Mouse (Mus musculus) macrophage (primary cell): ENCODE results near the gene Heca. TPM values are rescaled to one million over a fixed set of nuclear protein-coding genes. Genes with fewer than 3 reads are reported as not detected.
"Not testable (repeated sequence)": the region's sequence is repeated elsewhere in the genome, so short reads cannot be mapped to it uniquely, and the experiment has no call there.

ENCODE experiments used
- H3K27ac ChIP-seq: fragments of 350-480 bp; formaldehyde crosslinking; 2 replicates; pipeline ENCODE4 v1.9.0; 2021
- H3K36me3 ChIP-seq: fragments of 350-480 bp; formaldehyde crosslinking; 2 replicates; pipeline ENCODE4 v1.9.0; 2021; ENCODE audit errors: inconsistent target
- H3K4me3 ChIP-seq: fragments of 350-480 bp; formaldehyde crosslinking; 2 replicates; pipeline ENCODE4 v1.9.0; 2021; ENCODE audit errors: inconsistent target
- H3K79me2 ChIP-seq: fragments of 350-480 bp; formaldehyde crosslinking; 2 replicates; pipeline ENCODE4 v1.9.0; 2021; ENCODE audit errors: inconsistent target
- WGBS: methylation state at CpG from one replicate; pipeline ENCODE4 v1.1.7; 2026; ENCODE audit warnings: inconsistent platforms; ENCODE audit not compliant: missing documents; 5-methylcytosine and 5-hydroxymethylcytosine counted together
- polyA plus RNA-seq: library from polyadenylated mRNA; stranded (reverse); fragments of 250-400 nt; gene quantifications from 3 replicates; pipeline ENCODE4 v1.2.4, GENCODE M21; 2018; ENCODE audit warnings: inconsistent platforms

Gene Heca
- polyA plus RNA-seq, 1 experiment from 2014 or later, result 9.3 TPM

- H3K4me3 ChIP-seq, result no peak overlapping the region
- WGBS, result 92% methylated on average over 3 of the region's 3 CpGs
- H3K79me2 ChIP-seq, result peaks cover 51% of the 10 kb centered on the region; the same call in 1 of the 2 replicates
- H3K27ac ChIP-seq, result no peak overlapping the region
- H3K36me3 ChIP-seq, result no peaks in the 10 kb centered on the region
Measured at GRCm38 (mm10) chr10:17925200-17925599, 22.7 kb downstream of the Heca start.

GRCm38 (mm10) chr10:17924166-17924565, 23.7 kb downstream of the Heca start:
- Histone ChIP-seq H3K4me3 (no peak overlapping the region), H3K79me2 (peaks cover 55% of the 10 kb centered on the region; the same call in 1 of the 2 replicates), H3K27ac (no peak overlapping the region), H3K36me3 (no peaks in the 10 kb centered on the region)
- 48% methylated on average over 3 of the region's 3 CpGs for WGBS

- Histone ChIP-seq H3K27ac (no peak overlapping the region), H3K36me3 (no peaks in the 10 kb centered on the region), H3K4me3 (no peak overlapping the region), H3K79me2 (peaks cover 47% of the 10 kb centered on the region; the same call in 1 of the 2 replicates)
- 92% methylated on average over 4 of the region's 4 CpGs for WGBS
Measured at GRCm38 (mm10) chr10:17921381-17921780, 26.5 kb downstream of the Heca start.

GRCm38 (mm10) chr10:17919971-17920370, 27.9 kb downstream of the Heca start:
- 74% methylated on average over 5 of the region's 5 CpGs for WGBS
- Histone ChIP-seq H3K79me2 (peaks cover 47% of the 10 kb centered on the region; the same call in 1 of the 2 replicates), H3K4me3 (no peak overlapping the region), H3K27ac (no peak overlapping the region), H3K36me3 (peaks cover 9% of the 10 kb centered on the region; the same call in 1 of the 2 replicates)

- no peak overlapping the region for H3K4me3 ChIP-seq
- H3K27ac ChIP-seq, result no peak overlapping the region
- WGBS, result 71% methylated on average over 2 of the region's 2 CpGs
- peaks cover 47% of the 10 kb centered on the region; the same call in 1 of the 2 replicates for H3K79me2 ChIP-seq
- H3K36me3 ChIP-seq, result peaks cover 18% of the 10 kb centered on the region; the same call in 1 of the 2 replicates
Measured at GRCm38 (mm10) chr10:17919032-17919431, 28.8 kb downstream of the Heca start.

GRCm38 (mm10) chr10:17908731-17909130, 39.1 kb downstream of the Heca start:
- 100% methylated on average over 4 of the region's 4 CpGs for WGBS
- Histone ChIP-seq H3K4me3 (no peak overlapping the region), H3K79me2 (no peaks in the 10 kb centered on the region), H3K36me3 (0 out of 2 replicates have a peak, but pooled peaks cover 7% of the 10 kb centered on the region), H3K27ac (no peak overlapping the region)

GRCm38 (mm10) chr10:17906405-17906804, 41.5 kb downstream of the Heca start:
- H3K27ac ChIP-seq, H3K4me3 ChIP-seq, H3K79me2 ChIP-seq: not testable (repeated sequence)
- peaks cover 14% of the 10 kb centered on the region; the same call in 1 of the 2 replicates for H3K36me3 ChIP-seq
- 96% methylated on average over 3 of the region's 3 CpGs for WGBS

GRCm38 (mm10) chr10:17903449-17903848, 44.4 kb downstream of the Heca start:
- H3K27ac ChIP-seq, result no peak overlapping the region
- peaks cover 20% of the 10 kb centered on the region for H3K36me3 ChIP-seq
- no peak overlapping the region for H3K4me3 ChIP-seq
- no peaks in the 10 kb centered on the region for H3K79me2 ChIP-seq
- WGBS, result 96% methylated on average over 2 of the region's 2 CpGs

- Histone ChIP-seq H3K27ac (no peak overlapping the region), H3K79me2 (no peaks in the 10 kb centered on the region), H3K4me3 (no peak overlapping the region), H3K36me3 (no peaks in the 10 kb centered on the region)
- WGBS, result 100% methylated on average over 2 of the region's 2 CpGs
Measured at GRCm38 (mm10) chr10:17880724-17881123, 67.1 kb downstream of the Heca start.

- no peaks in the 10 kb centered on the region for H3K79me2 ChIP-seq
- H3K4me3 ChIP-seq, result no peak overlapping the region
- H3K36me3 ChIP-seq, result no peaks in the 10 kb centered on the region
- WGBS, result 91% methylated on average over 3 of the region's 3 CpGs
- no peak overlapping the region for H3K27ac ChIP-seq
Measured at GRCm38 (mm10) chr10:17880038-17880437, 67.8 kb downstream of the Heca start.

GRCm38 (mm10) chr10:17878002-17878919, 69.6 kb downstream of the Heca start:
- Histone ChIP-seq H3K36me3 (no peaks in the 10 kb centered on the region), H3K4me3 (no peak overlapping the region), H3K27ac (no peak overlapping the region), H3K79me2 (no peaks in the 10 kb centered on the region)
- WGBS, result 93% methylated on average over 8 of the region's 8 CpGs

GRCm38 (mm10) chr10:17869822-17870662, 77.8 kb downstream of the Heca start:
- WGBS, result 62% methylated on average over 5 of the region's 5 CpGs
- Histone ChIP-seq H3K36me3 (no peaks in the 10 kb centered on the region), H3K79me2 (no peaks in the 10 kb centered on the region), H3K4me3 (no peak overlapping the region), H3K27ac (no peak overlapping the region)

GRCm38 (mm10) chr10:17860701-17861480, 87.0 kb downstream of the Heca start:
- Histone ChIP-seq H3K36me3 (no peaks in the 10 kb centered on the region), H3K27ac (0 out of 2 replicates have a peak overlapping the region, but pooled peaks have one; percentile 1), H3K79me2 (no peaks in the 10 kb centered on the region), H3K4me3 (no peak overlapping the region)
- 75% methylated on average over 6 of the region's 6 CpGs for WGBS
